Mouse (Mus musculus) megakaryocyte, embryonic 14.5 days (primary cell): Measurements from ENCODE around the gene Foxd4. TPM values are rescaled to one million over a fixed set of nuclear protein-coding genes. Genes with fewer than 3 reads are reported as not detected.
"Not testable (repeated sequence)": the region's sequence is repeated elsewhere in the genome, so short reads cannot be mapped to it uniquely, and the experiment has no call there.

Experiments
- H3K27me3 ChIP-seq: replicated peaks from 2 replicates; pipeline ENCODE3; 2012; ENCODE audit warnings: inconsistent platforms
- H3K36me3 ChIP-seq: replicated peaks from 2 replicates; pipeline ENCODE3; 2012; ENCODE audit warnings: low read length, inconsistent platforms, mixed read lengths
- H3K4me1 ChIP-seq: 2 replicates; pipeline ENCODE4 v1.6.1; 2012; ENCODE audit warnings: inconsistent platforms
- H3K4me3 ChIP-seq: replicated peaks from 2 replicates; pipeline ENCODE3; 2012; ENCODE audit warnings: moderate library complexity, mild to moderate bottlenecking, inconsistent platforms
- H3K9me3 ChIP-seq: 2 replicates; pipeline ENCODE4 v1.6.1; 2012; ENCODE audit warnings: inconsistent platforms
- FLI1 ChIP-seq: IDR thresholded peaks from 2 replicates; pipeline ENCODE4 v1.6.1; 2012; ENCODE audit warnings: low read length, inconsistent platforms, mixed read lengths
- GATA1 ChIP-seq: IDR thresholded peaks from 3 replicates; pipeline ENCODE4 v1.6.1; 2012; ENCODE audit warnings: mixed read lengths, low read length, inconsistent platforms, borderline replicate concordance
- polyA plus RNA-seq: library from polyadenylated mRNA; stranded (reverse); fragments of >175 nt; gene quantifications from 2 replicates; pipeline ENCODE4 v1.2.3, GENCODE M21; 2012; ENCODE audit warnings: low replicate concordance; ENCODE audit not compliant: insufficient read depth

Foxd4 gene
- polyA plus RNA-seq, 1 experiment: not detected

DNA sequence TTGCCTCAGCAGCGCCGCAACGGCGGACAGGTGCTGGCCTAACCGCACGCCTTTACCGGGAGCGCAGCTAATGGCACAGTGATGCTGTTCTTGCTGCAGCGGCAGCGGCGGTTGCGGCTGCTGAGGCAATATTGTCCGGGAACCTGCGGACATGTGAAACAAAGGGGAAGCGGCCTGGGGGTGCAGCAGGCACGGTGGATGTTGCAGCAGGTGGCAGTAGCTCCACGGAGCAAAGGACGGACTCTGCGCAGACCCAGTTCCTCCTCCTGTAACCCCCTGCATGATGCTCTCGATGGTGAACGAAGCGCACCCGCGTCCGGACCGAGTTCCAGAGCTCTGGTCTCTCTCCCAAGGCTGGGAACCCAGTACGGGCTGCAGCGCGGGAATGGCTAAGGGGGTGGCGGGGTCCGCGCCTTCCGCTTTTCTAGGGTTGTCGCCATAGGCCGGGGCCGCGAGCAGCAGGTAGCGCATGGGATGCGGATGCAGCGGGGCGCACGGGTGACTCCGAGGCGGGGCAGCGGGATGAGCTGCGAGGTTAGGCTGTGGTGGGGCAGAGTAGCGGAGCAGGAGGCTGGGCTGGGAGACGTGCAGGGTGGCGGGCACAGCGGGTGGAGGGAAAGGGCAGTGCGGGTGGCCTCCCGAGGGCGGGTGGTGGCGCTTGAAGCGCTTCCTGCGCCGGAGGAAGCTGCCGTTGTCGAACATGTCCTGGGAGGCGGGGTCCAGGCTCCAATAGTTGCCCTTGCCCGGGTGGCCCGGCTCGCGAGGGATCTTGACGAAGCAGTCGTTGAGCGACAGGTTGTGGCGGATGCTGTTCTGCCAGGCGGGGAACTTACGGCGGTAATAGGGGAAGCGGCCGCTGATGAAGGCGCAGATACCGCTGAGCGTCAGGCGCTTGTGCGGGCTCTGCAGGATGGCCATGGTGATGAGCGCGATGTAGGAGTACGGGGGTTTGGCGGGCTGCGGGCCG lies 1.1 kb downstream of the Foxd4 start:
- TF ChIP-seq FLI1: no peak
- TF ChIP-seq GATA1: no peak
- Histone ChIP-seq H3K4me3 (peak overlapping the region; percentile 88), H3K9me3 (peaks cover 7% of the 10 kb centered on the region), H3K4me1 (peaks cover 34% of the 10 kb centered on the region), H3K27me3 (peaks cover 88% of the 10 kb centered on the region), H3K36me3 (no peaks in the 10 kb centered on the region)

GRCm38 (mm10) chr19:24898737-24899577 lies 2.0 kb downstream of the Foxd4 start:
- peaks cover 2% of the 10 kb centered on the region for H3K9me3 ChIP-seq
- no peak for TF ChIP-seq FLI1
- no peaks in the 10 kb centered on the region for H3K36me3 ChIP-seq
- H3K4me1 ChIP-seq: peaks cover 34% of the 10 kb centered on the region
- peak overlapping the region; percentile 88 for H3K4me3 ChIP-seq
- H3K27me3 ChIP-seq: peaks cover 83% of the 10 kb centered on the region

- TF ChIP-seq GATA1 (no peak), FLI1 (no peak)
- H3K27me3 ChIP-seq: peaks cover 83% of the 10 kb centered on the region
Measured at GRCm38 (mm10) chr19:24897896-24898736, 2.9 kb downstream of the Foxd4 start.

GRCm38 (mm10) chr19:24897006-24897895 lies 3.7 kb downstream of the Foxd4 start:
- no peaks in the 10 kb centered on the region for H3K36me3 ChIP-seq
- no peaks in the 10 kb centered on the region; the same call in 1 of the 2 replicates for H3K9me3 ChIP-seq
- peaks cover 34% of the 10 kb centered on the region for H3K4me1 ChIP-seq
- H3K27me3 ChIP-seq: peaks cover 77% of the 10 kb centered on the region
- no peak for TF ChIP-seq GATA1
- TF ChIP-seq FLI1: no peak
- H3K4me3 ChIP-seq: peak overlapping the region; percentile 60

More at GRCm38 (mm10) chr19:24897896-24898736, 2.9 kb downstream of the Foxd4 start:
- H3K36me3 ChIP-seq: no peaks in the 10 kb centered on the region
- no peaks in the 10 kb centered on the region; the same call in 1 of the 2 replicates for H3K9me3 ChIP-seq
- H3K4me3 ChIP-seq: peak overlapping the region; percentile 10
- peaks cover 34% of the 10 kb centered on the region for H3K4me1 ChIP-seq

DNA sequence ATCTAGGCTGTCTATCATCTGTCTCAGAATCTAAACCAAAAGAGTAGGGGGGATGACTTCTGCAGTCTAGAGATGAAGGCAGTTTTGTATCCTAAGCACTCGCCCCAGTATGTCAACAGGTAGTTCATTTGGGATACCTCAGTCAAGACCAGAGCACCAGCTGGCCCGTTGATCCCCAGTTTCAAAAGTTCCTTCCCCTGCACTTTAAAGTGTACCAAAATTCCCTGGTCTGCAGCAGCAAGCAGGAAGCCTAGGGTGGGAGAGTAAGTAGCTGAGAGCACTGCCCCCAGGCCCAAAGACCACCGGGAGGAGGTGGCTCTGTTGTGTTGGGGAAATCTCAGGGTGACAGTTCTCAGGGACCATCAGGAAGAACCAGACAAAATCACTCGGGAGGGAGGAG lies 4.5 kb downstream of the Foxd4 start:
- H3K9me3 ChIP-seq: no peaks in the 10 kb centered on the region; the same call in 1 of the 2 replicates
- H3K4me3 ChIP-seq: no peak overlapping the region
- peaks cover 70% of the 10 kb centered on the region for H3K27me3 ChIP-seq
- TF ChIP-seq FLI1 (no peak), GATA1 (no peak)
- H3K4me1 ChIP-seq: peaks cover 34% of the 10 kb centered on the region
- H3K36me3 ChIP-seq: no peaks in the 10 kb centered on the region

DNA sequence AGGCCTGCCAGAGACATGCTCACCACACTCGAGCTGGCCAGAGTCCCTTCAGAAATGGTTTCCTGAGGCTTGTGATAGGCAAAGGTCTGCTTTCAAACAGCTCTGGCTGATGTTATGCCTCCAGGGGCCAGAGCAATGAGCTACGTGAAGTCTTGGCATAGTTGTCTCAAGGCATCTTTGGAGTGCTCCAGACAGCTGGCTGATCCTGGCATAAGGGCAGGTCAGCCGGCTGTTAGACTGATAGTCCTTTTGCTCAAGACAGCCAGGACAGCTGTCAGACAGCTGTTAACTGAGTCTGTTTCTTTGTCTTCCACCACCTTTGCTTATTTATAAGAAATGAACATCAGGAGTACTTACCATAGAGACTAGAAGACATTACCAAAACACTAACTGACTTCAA lies 14.1 kb downstream of the Foxd4 start:
- peaks cover 7% of the 10 kb centered on the region for H3K9me3 ChIP-seq
- H3K36me3 ChIP-seq: no peaks in the 10 kb centered on the region
- peaks cover 6% of the 10 kb centered on the region for H3K4me1 ChIP-seq
- H3K27me3 ChIP-seq: peaks cover 52% of the 10 kb centered on the region
- no peak overlapping the region for H3K4me3 ChIP-seq
- TF ChIP-seq FLI1 (no peak), GATA1 (no peak)

DNA sequence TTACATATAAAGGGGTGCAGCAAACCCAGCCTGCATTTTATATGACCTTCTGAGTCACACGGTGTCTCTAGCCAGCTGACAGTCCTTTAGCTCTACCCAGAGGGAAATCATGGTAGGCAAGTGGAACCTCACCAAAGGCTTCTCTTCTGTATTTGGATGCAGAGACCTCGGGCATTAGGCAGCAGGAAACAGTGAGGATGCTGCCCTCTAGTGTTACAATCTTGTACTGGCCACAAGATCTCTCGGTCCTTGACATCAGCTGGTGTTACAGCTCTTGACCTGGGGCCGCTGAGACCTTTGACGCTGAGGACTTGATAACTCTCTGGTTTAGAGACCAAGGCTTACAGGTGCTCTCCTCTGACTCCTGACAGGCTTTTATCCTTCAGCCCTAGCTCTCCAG lies 15.5 kb downstream of the Foxd4 start:
- Histone ChIP-seq H3K36me3 (no peaks in the 10 kb centered on the region), H3K4me3 (no peak overlapping the region), H3K27me3 (peaks cover 52% of the 10 kb centered on the region), H3K9me3 (peaks cover 7% of the 10 kb centered on the region), H3K4me1 (peaks cover 6% of the 10 kb centered on the region)
- TF ChIP-seq FLI1: no peak
- no peak for TF ChIP-seq GATA1

DNA sequence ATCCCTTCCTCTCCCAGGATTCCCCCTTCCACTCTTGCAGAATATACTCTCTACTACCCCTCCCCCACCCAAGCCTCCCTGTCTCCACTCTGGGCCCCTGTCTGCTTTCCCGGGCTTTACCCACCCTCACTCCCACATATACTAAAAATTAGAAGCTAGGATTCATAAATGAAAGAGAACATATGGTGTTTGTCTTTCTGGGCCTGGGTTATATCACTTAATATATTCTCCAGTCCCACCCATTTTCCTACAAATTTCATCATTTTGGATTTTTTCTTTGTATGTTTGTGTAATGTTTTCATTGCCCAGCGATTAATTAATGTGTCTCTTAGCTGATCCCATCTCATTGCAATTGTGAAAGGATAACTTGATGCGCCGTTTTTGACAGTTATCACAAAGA lies 19.8 kb downstream of the Foxd4 start:
- TF ChIP-seq FLI1 (no peak), GATA1 (no peak)
- peaks cover 6% of the 10 kb centered on the region for H3K4me1 ChIP-seq

GRCm38 (mm10) chr19:24875129-24875870 lies 25.7 kb downstream of the Foxd4 start, which contains the start of gene Gm10053:
Gene Gm10053 (plus strand): TSS chr19:24875686.
- H3K4me1 ChIP-seq, H3K4me3 ChIP-seq, H3K9me3 ChIP-seq, H3K36me3 ChIP-seq: not testable (repeated sequence)
- peaks cover 25% of the 10 kb centered on the region for H3K27me3 ChIP-seq

More for the DNA sequence above, 19.8 kb downstream of the Foxd4 start:
- Histone ChIP-seq H3K9me3 (peaks cover 9% of the 10 kb centered on the region), H3K27me3 (peaks cover 31% of the 10 kb centered on the region), H3K4me3 (no peak overlapping the region), H3K36me3 (no peaks in the 10 kb centered on the region)
